Mouse (Mus musculus): ENCODE results near the gene Phlda3.

Gene Phlda3

DNA sequence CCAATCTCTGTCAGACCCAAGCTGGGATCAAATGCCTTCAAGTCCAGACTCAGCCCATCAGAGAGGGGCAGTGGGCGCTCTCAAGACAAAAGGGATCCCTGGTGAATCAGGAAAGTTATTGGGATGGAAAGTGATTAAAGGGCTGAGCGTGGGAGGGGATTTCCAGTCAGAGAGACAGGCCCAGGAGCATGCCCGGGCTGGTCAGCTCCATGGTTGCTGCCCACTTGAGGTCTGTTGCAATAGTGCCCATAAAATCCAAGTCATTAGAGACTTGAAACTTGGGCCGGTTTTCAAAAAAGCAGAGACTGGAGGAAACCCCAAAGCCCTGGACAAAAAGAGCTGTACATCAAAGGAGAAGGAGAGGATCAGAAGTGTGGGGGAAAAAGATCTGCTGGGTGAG, 6.2 kb upstream of the Phlda3 start:
- no peak for DNase-seq (ENCODE audit: low read depth, low spot score)

DNA sequence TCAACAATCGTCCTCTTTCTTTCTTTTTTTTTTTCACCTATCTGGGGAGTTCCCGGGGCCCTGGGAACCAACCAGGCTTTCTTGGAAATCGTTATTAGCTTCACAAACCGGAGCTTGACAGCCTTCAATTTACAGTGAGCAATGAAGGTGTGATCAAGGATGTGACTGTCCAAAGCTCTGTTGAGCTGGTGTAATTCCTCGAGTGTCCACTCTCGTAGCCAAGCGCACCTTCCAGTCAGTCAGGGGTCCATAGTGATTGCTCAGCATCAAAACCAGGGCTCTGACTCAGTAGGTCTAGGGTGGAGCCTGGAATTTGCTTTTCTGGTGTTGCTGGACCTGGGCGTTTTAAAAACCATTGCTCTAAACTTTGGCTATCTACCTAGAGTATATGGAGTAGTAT, 5.7 kb upstream of the Phlda3 start:
- peak; percentile 78 for DNase-seq (ENCODE audit: low read depth, low spot score)

DNA sequence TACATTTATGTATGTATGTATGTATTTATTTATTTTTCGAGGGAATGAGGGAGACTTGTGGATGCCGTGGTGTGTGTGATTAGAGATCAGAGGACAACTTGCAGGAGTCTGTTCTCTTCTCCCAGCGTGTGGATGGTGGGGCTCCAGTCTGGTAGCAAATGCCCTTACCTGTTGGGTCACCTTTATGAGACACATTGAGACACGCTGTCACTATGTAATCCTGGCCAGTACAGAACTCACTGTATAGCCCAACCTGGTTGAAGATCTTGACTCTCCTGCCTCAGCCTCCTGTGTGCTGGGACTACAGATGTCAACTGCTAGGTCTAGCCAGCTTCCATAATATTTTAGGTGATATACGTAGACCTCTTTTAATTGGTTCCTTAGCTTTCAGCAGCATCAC, 4.2 kb upstream of the Phlda3 start:
- DNase-seq (ENCODE audit: low read depth, low spot score) = no peak

DNA sequence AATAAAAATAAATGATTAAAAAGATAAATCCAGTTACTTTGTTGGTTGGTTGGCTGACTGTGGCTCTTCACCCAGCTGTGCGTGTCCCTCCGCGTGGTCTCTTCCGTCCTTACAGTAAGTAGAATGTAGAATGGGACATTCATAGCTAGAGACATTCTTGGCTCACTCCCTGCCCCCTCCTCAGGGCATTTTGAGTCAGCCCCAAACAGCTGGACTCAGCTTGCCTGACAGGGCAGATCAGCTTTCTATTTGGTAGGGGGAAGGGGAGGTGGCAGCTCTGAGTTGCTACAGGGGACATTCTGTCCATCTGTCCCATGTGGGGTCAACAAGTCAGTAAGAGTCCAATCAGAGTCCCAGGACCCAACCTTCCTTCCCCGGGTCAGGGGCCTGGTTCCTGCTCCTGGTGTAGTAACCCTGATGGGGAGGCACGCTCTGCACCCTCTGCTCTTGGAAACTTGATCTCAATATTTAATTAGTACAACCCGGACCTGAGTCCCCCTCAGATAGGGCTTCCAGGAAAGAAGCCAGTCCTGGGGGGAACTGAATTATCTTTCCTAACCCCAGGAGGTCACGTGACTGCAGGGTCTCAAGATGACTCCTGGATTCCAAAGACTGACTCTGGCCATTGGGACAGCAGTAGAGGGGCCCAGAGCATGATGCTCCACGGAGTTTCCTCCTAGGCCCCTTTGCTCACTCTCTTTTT, 2.3 kb upstream of the Phlda3 start:
- no peak for DNase-seq (ENCODE audit: low read depth, low spot score)

DNA sequence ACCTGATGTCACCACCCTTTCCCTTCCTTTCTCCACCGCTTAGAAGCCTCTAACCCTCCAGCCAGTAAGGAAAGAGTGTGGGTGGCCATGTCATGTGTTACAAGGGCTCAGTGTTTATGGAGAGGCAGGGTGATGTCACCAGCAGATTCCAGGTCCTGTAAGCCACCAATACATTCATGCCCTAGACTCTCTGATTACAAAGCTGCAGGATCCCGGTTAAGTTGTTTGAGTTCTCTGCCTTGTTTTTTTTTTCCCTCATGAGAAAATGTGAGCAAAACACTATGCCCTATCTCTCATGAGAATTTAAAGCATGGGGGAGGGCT, 1.8 kb upstream of the Phlda3 start:
- no peak for DNase-seq (ENCODE audit: low read depth, low spot score)

DNA sequence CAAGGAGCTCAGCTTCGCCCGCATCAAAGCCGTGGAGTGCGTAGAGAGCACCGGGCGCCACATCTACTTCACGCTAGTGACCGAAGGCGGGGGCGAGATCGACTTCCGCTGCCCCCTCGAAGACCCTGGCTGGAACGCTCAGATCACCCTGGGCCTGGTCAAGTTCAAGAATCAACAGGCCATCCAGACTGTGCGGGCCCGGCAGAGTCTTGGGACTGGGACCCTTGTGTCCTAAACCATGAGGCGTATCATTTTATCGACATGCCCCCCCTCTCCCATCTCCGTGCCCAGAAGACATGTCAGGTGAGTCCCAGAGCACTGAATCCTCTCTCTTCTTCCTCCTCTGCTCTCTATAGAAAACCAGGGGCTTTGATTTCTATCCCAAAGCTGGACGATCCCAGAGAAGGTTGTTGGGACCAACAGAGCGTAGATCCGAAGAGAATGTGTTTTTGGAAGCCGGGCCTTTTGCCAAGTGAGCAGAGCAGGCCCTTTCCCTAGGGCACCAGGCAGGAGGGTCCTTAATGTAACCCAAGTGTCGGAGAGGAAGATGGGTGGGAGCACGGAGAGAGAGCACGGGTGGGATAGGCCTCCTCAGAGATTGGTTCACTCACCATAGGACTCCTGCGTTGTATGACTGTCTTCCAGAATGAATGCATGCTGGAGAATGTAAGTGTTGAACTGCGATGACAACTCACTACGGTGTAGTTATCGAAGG, 830 bp downstream of the Phlda3 start:
- no peak for DNase-seq (ENCODE audit: low read depth, low spot score)

DNA sequence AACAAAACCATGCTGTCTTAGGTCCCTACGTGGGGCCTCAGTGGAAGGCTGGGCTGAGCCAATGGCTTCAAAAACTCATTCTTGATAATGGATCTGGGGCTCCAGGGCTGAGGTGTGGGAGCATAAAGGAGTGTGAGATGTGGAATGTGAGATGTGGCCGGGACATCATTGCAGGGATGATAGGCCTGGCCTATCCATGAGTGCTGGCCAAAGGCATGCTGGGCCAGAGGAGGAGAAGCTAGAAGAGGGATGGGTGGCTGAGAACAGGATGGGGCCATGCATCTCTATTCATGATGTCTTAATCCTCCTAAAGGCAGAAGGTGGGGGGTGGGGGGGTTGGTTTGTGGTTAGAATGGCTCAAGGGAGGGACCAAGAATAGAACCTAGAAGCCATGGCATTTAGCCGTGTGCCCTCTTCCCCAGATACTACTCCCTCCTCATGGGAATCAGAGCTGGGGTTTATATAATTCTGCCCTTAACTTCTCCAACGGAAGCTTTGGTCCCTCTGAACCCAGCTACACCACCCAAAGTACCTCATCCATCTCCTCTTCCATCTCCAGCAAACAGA, 1.5 kb downstream of the Phlda3 start:
- DNase-seq (ENCODE audit: low read depth, low spot score) = no peak

DNA sequence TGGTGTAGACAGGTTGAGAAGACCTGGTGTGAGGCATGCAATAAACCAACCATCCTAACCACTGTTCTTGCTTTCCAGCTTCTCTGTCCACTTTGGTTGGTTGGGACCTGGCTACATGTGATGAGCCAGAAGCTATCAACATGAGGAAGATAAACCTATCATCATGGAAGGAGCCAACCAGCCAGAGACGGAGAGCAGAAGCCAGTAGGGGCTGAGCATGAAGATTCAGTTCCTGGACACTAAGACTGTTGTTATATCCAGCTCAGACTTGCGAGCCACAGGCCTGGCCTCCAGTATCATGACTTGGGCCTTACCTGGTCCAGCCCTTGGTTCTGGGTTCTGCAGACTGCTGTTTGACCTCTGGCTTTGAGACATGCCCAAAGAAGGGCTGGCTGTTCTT, 2.5 kb downstream of the Phlda3 start:
- DNase-seq (ENCODE audit: low read depth, low spot score) = no peak

DNA sequence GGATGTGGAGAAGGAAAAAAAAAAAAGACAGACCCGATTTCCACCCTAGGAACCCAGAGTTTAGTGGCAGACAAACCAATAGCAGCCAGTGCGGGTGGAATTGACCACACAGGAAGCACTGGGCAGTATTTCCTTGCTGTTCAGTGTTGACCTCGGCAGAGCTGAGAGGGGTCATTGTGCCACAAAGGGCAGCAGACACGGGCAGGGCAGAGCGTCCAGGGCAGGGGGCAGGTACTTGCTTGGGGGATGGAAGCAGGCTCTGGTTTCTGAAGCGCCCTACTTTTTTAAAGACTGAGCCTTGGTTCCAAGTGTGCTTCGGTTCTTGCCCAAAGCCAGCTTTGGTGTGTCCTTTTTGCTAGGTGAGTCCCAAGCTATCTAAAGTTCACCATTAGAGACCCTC, 4.3 kb downstream of the Phlda3 start:
- DNase-seq (ENCODE audit: low read depth, low spot score) = no peak

DNA sequence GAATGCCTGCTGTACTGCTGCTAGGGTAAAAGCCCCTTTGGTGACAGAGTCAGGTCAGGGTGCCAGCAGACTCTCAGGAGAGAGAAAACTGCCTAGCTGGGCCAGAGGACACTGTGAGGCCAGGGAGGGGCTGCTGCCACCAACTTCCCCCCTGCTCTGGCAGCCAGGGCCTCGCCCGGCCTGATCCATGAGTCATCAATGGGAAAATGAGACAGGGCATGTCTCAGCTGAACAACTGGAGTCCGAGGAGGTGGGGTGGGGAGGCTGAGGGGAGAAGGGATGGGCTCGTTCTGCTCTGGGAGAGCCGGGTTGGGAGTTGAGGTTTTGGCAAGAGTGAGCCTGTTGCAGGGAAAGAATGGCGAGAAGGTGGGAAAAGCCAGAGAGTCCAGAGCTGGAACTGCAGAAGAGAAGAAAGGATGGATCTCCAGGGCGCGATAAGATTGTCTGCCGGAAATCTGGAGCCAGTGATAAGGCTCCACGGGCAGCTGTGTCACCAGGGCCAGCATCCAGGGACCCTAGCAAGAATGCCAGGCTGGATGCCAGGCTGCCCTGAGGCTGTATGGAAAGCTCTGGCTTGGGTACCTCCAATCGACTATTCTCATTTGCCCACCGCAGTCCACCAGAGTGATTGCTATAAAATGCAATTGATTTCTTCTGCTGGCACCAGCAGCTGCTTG, 5.1 kb downstream of the Phlda3 start:
- DNase-seq (ENCODE audit: low read depth, low spot score) = no peak

DNA sequence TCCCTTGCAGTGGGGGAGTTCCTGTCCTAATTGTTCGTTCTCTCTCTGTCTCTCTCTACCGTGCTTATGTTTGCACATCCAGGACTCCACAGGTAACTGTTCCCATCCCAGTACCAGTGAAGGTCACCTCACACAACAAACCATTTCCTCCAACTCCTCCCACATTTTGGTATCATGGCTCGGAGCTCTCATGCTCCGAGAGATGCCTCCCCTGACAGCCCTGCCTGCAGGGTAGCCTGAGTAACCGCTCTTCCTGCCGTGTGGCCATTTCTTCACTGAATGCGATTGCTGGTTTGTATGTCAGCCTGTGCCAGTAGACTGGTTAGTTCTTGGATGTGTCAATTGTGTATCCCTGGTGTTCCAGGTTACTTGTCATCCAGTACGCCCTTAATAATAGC, 5.7 kb downstream of the Phlda3 start:
- no peak for DNase-seq (ENCODE audit: low read depth, low spot score)

DNA sequence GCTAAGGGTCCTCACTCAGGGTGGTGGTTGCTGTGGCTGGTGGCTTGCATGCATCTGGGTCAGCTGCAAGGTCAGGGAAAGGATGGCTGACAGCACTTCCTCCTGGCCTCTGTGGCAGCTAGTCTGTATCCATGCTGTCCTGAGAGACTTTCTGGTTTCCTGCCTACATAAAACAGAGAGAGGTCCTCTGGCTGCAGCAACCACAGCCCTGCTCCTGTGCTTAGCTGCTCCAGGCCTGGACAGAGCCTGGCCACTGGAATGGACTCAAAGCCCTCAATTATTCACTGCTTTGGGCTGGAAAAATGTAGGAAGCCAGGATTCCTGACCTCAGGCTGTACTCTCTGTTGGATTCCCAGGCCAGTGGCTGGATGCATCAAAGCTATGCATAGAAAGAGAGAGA, 10.7 kb downstream of the Phlda3 start:
- no peak for DNase-seq (ENCODE audit: low read depth, low spot score)

DNA sequence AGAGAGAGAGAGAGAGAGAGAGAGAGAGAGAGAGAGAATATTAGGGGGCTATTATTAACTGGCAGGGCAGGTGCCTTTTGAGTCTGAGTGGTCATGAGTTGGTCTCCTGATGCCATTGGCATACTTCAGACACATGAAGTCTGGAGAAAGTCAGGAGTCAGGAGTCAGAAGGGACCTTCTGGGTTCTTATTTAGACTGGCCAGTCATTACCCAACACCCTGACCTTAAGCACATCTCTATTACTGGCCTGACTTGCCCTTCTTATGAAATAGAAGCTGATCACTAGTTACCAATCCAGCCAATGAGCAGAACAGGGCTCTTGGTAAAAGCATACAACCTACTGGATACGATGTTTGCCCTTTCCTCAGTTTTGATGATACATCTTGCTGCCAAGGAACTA, 11.1 kb downstream of the Phlda3 start:
- no peak for DNase-seq (ENCODE audit: low read depth, low spot score)

DNA sequence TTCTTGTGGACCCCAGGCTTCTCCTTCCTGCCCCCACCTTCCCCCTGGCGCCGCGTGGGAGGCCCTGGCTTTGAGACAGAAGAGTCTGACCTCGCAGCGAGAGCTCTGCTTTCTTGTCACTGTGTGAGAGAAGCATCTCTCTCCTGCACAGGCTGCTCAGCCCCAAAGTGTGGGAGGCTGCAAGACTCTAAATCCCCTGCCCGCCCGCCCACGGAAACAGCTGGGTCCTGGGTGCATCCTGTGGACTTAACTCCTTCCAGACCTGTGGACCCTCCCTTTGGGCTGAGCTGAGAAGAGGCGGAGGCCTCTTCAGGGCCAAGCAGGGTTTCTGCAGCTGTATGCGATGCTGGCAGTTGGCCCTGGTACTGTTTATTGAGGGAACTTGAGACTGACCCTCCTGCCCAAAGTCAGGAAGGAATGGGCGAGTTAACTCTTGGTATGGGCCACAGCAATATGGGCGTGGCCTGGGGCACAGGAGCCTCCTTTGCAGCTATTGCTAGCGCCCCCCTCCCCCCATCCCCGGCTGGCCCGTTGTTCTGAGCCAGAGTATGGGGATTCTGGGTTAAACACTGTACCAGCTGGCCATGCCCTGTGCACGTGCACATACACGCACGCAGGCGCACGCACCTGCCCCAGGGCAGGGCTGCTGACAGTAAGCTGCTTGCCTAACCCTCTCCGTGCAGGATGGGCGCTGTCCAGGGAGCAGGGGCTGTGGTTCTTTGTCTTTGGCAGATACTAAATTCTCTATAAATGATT, 13.0 kb downstream of the Phlda3 start, which contains the start of gene Tnni1:
Tnni1 (plus strand) TSS at position 655 of the 756 bp plus-strand sequence.
- no peak for DNase-seq (ENCODE audit: low read depth, low spot score)

DNA sequence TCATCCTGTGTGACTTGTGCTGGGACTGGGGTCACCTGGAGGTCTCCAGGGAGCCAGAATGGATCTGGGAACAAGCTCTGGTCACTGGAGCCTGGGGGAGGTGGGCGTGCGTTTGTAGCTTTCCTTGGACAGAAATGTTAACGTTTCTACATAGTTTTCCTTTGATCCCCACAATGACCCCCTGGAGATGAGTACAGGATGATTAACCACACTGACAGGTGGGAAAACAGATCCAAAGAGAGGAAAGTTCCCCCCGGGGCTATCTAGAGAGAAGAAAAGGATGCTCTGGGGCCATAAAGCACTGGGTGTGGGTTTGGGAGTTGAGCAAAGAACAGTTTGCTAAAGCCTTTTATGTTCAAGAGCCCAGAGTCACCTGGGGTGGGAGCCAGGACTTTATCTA, 14.7 kb downstream of the Phlda3 start:
- peak; percentile 41 for DNase-seq (ENCODE audit: low read depth, low spot score)

DNA sequence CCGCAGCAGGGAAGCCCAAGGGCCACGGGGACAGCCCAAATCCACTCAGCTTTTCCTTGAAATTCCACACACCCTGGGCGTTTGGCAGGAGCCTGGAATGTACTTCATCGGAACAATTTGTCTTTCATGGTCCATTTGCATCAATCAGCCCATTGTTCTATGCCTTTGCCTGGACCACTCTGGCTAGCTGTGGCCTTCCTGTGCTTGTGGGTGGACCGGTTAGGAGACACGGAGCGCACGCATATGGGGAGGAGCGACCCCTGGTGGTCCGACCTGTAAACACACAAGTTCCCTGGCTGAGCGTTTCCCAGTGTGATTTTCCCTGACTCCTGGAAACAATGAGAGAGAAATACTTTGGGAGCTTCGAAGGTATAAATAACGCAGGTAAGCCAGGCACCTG, 15.3 kb downstream of the Phlda3 start:
- DNase-seq (ENCODE audit: low read depth, low spot score) = peak; percentile 68

DNA sequence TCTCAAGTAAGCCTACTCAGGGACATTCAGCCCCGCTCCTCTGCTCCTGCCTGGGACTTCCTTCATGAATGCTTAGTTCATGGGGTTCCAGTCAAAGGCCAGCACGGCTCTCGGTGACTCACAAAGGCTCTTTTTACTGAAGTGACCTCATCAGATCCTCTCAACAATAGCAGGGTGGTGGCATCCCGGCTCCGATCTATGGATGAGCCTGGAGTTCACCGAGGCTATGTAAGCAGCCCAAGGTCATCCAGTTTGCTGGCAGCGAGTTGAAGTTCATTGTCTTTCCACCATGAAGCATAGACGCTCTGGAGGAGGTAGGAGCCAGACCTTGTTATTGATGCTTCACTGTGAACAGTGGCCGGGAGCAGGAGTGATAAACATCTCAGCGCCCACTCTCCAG, 16.9 kb downstream of the Phlda3 start:
- no peak for DNase-seq (ENCODE audit: low read depth, low spot score)

DNA sequence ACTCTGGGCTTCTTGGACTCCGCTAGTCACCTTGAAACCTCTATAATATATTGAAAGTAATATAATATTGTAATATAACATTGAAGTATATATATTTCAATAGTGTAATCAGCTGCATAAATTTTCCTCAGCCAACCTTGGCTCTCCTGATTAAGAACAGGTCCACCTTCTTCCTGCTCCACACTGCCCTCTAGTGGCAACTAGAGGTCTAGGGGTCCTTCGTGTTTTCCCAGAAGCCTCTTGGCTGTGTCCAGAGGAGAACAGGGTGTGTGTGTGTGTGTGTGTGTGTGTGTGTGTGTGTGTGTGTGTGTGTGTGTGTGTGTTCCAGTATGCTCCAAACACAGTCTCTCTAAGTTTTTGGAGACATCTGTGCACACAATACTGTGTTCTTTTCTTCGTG, 21.9 kb downstream of the Phlda3 start:
- DNase-seq (ENCODE audit: low read depth, low spot score) = peak; percentile 90

DNA sequence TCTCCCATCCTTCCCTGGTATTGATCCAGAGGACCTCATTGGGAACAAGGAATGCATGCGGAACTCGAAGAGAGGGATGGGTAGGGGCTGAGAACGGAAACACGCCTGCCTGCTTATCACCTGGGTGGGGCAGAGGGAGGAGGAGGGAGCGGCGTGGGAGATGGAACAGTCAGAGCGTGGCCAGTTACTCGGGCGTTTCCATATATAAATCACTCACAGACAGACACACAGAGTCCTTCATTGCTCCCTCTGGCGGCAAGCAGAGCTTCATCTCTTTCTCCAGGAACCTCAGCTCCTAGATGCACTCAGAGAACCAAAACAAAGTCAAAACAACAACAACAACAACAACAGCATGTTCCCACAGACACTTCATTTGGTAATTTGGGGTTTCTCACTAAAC, 22.8 kb downstream of the Phlda3 start:
- peak; percentile 71 for DNase-seq (ENCODE audit: low read depth, low spot score)

DNA sequence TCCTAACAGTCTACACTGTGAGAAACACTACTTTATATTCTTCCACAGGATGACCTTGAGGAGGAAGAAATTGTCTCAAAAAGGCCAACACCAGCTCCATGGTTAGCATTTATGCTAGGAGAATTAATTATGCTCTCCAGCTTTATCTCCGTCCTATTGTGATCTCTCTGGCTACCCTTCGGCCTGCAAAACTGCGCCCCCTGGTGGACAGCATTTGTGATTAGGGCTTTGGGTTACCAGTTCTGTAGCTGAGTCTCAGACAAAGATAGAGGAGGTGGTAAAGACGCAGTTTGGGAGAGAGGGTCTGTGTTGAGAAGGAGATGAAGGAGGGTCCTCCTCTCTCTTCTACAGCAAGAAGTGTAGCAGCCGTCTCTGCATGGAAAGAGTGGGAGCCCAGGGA, 23.9 kb downstream of the Phlda3 start:
- peak; percentile 86 for DNase-seq (ENCODE audit: low read depth, low spot score)

DNA sequence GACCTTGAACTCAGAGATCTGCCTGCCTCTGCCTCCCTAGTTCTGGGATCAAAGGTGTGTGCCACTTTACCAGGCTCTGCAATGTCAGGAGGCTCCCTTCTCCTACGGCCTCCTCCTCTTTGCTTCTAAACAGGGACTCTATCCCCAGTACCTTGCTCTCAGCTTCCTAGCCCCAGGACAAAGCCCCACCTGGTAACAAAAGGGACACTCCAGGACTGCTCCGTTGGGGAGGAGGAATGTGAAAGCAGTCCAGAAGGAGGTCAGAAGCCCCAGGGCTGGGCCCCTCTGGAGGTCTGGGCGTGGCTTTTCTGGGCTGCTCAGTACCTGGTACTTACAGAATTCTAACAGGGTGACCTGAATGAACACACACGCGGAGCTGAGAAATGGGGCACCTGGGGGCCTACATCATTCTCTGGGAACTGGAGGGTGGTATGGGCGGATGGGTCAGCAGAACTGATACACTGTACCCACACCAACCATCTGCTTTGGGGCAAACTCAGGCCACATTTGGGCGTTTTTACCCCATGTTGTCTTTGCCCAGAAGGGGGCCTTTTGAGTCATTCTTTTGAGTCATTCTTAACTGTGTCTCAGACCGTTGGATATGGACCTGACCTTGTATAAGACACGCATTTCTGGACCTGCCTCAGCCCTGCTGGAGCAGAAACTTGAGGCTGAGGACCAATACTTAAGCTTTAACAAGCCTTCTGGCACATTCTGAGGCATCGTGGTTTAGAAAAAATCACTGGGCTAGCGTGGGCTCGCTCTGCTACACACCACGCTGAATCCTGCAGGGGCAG, 26.4 kb downstream of the Phlda3 start:
- peak; percentile 97 for DNase-seq (ENCODE audit: low read depth, low spot score)

All from R1 (cell line).